Mouse (Mus musculus): ENCODE data around the gene Pclo. TPM values are rescaled to one million over a fixed set of nuclear protein-coding genes. Genes with fewer than 3 reads are reported as not detected.
"Not testable (repeated sequence)": the region's sequence is repeated elsewhere in the genome, so short reads cannot be mapped to it uniquely, and the experiment has no call there.

Pclo gene
- total RNA-seq (2015) = not detected in 2 replicates
- not detected in 2 replicates for total RNA-seq (2017)

GRCm38 (mm10) chr5:14514631-14515523 lies at the start of gene Pclo:
Gene Pclo, plus strand, starts transcription at chr5:14514918.
- peak; percentile 90 for ATAC-seq (replicated peaks; ENCODE audit: poor library complexity)

GRCm38 (mm10) chr5:14494431-14494830 lies 20.3 kb upstream of the Pclo start:
- not testable (repeated sequence) for ATAC-seq (replicated peaks; ENCODE audit: poor library complexity)

- no peak for ATAC-seq (replicated peaks; ENCODE audit: poor library complexity)
Measured at GRCm38 (mm10) chr5:14508522-14508921, 6.2 kb upstream of the Pclo start.

GRCm38 (mm10) chr5:14509621-14510020 lies 5.1 kb upstream of the Pclo start:
- ATAC-seq (replicated peaks; ENCODE audit: poor library complexity) = no peak

- ATAC-seq (replicated peaks; ENCODE audit: poor library complexity) = no peak
Measured at GRCm38 (mm10) chr5:14518131-14518832, 3.6 kb downstream of the Pclo start.

GRCm38 (mm10) chr5:14522006-14522405 lies 7.3 kb downstream of the Pclo start:
- ATAC-seq (replicated peaks; ENCODE audit: poor library complexity) = no peak

- ATAC-seq (replicated peaks; ENCODE audit: poor library complexity) = no peak
Measured at GRCm38 (mm10) chr5:14526038-14526437, 11.3 kb downstream of the Pclo start.

GRCm38 (mm10) chr5:14527796-14528195 lies 13.1 kb downstream of the Pclo start:
- no peak for ATAC-seq (replicated peaks; ENCODE audit: poor library complexity)

- no peak for ATAC-seq (replicated peaks; ENCODE audit: poor library complexity)
Measured at GRCm38 (mm10) chr5:14531906-14532305, 17.2 kb downstream of the Pclo start.

- ATAC-seq (replicated peaks; ENCODE audit: poor library complexity) = no peak
Measured at GRCm38 (mm10) chr5:14539346-14539745, 24.6 kb downstream of the Pclo start.

- no peak for ATAC-seq (replicated peaks; ENCODE audit: poor library complexity)
Measured at GRCm38 (mm10) chr5:14539961-14540627, 25.4 kb downstream of the Pclo start.

GRCm38 (mm10) chr5:14575626-14576025 lies 60.9 kb downstream of the Pclo start:
- ATAC-seq (replicated peaks; ENCODE audit: poor library complexity) = no peak

- no peak for ATAC-seq (replicated peaks; ENCODE audit: poor library complexity)
Measured at GRCm38 (mm10) chr5:14591479-14591878, 76.8 kb downstream of the Pclo start.

GRCm38 (mm10) chr5:14595426-14596013 lies 80.8 kb downstream of the Pclo start:
- ATAC-seq (replicated peaks; ENCODE audit: poor library complexity) = no peak

GRCm38 (mm10) chr5:14608318-14608717 lies 93.6 kb downstream of the Pclo start:
- no peak for ATAC-seq (replicated peaks; ENCODE audit: poor library complexity)

GRCm38 (mm10) chr5:14621146-14621545 lies 106.4 kb downstream of the Pclo start:
- no peak for ATAC-seq (replicated peaks; ENCODE audit: poor library complexity)

- no peak for ATAC-seq (replicated peaks; ENCODE audit: poor library complexity)
Measured at GRCm38 (mm10) chr5:14623360-14623759, 108.6 kb downstream of the Pclo start.

- no peak for ATAC-seq (replicated peaks; ENCODE audit: poor library complexity)
Measured at GRCm38 (mm10) chr5:14641260-14641659, 126.5 kb downstream of the Pclo start.

- no peak for ATAC-seq (replicated peaks; ENCODE audit: poor library complexity)
Measured at GRCm38 (mm10) chr5:14645856-14646255, 131.1 kb downstream of the Pclo start.

GRCm38 (mm10) chr5:14660637-14661036 lies 145.9 kb downstream of the Pclo start:
- no peak for ATAC-seq (replicated peaks; ENCODE audit: poor library complexity)

- no peak for ATAC-seq (replicated peaks; ENCODE audit: poor library complexity)
Measured at GRCm38 (mm10) chr5:14662180-14662579, 147.5 kb downstream of the Pclo start.

Data from megakaryocyte progenitor cell, adult 5-6 weeks (primary cell).